Mouse (Mus musculus): ENCODE data around the gene Cacna2d3. TPM values are rescaled to one million over a fixed set of nuclear protein-coding genes. Genes with fewer than 3 reads are reported as not detected.
A peak's percentile ranks its signal among the peaks of the same experiment; 100 is the strongest.

Gene Cacna2d3
- polyA plus RNA-seq, 1 experiment from 2014 or later: 0.88 TPM

GRCm38 (mm10) chr14:29707561-29708335 is 13.9 kb downstream of the Cacna2d3 start:
- DNase-seq (ENCODE audit: extremely low spot score, low spot score): no peak
- Histone ChIP-seq H3K4me3 (no peak overlapping the region), H3K9me3 (no peaks in the 10 kb centered on the region), H3K27ac (no peak overlapping the region), H3K36me3 (replicated peaks) (no peaks in the 10 kb centered on the region), H3K27me3 (ENCODE audit: poor library complexity, severe bottlenecking) (peaks cover 29% of the 10 kb centered on the region), H3K4me1 (peaks cover 3% of the 10 kb centered on the region; the same call in 1 of the 2 replicates)
- 46% methylated on average over 18 of the region's 18 CpGs for WGBS

- no peak for DNase-seq (ENCODE audit: extremely low spot score, low spot score)
- Histone ChIP-seq H3K4me1 (peaks cover 3% of the 10 kb centered on the region; the same call in 1 of the 2 replicates), H3K27me3 (ENCODE audit: poor library complexity, severe bottlenecking) (peaks cover 15% of the 10 kb centered on the region), H3K27ac (no peak overlapping the region), H3K4me3 (no peak overlapping the region), H3K9me3 (no peaks in the 10 kb centered on the region), H3K36me3 (replicated peaks) (no peaks in the 10 kb centered on the region)
- 76% methylated on average over 5 of the region's 5 CpGs for WGBS
Observed at GRCm38 (mm10) chr14:29702762-29703161, 18.9 kb downstream of the Cacna2d3 start.

- DNase-seq (ENCODE audit: extremely low spot score, low spot score): peak; percentile 21
- WGBS: 6% methylated on average over 3 of the region's 3 CpGs
- Histone ChIP-seq H3K27me3 (ENCODE audit: poor library complexity, severe bottlenecking) (no peaks in the 10 kb centered on the region), H3K36me3 (replicated peaks) (no peaks in the 10 kb centered on the region), H3K4me1 (0 out of 2 replicates have a peak, but pooled peaks cover 3% of the 10 kb centered on the region), H3K4me3 (no peak overlapping the region), H3K27ac (no peak overlapping the region), H3K9me3 (no peaks in the 10 kb centered on the region)
Observed at GRCm38 (mm10) chr14:29696131-29696530, 25.5 kb downstream of the Cacna2d3 start.

GRCm38 (mm10) chr14:29672436-29673050 is 49.1 kb downstream of the Cacna2d3 start:
- Histone ChIP-seq H3K36me3 (replicated peaks) (no peaks in the 10 kb centered on the region), H3K27me3 (ENCODE audit: poor library complexity, severe bottlenecking) (no peaks in the 10 kb centered on the region)
- WGBS: 60% methylated on average over 1 of the region's 1 CpGs

GRCm38 (mm10) chr14:29669826-29670225 is 51.8 kb downstream of the Cacna2d3 start:
- no peak overlapping the region for H3K4me3 ChIP-seq
- H3K27me3 ChIP-seq (ENCODE audit: poor library complexity, severe bottlenecking): no peaks in the 10 kb centered on the region
- H3K27ac ChIP-seq: no peak overlapping the region
- DNase-seq (ENCODE audit: extremely low spot score, low spot score): no peak
- H3K4me1 ChIP-seq: peaks cover 8% of the 10 kb centered on the region; the same call in 1 of the 2 replicates
- no peaks in the 10 kb centered on the region for H3K36me3 ChIP-seq (replicated peaks)
- H3K9me3 ChIP-seq: no peaks in the 10 kb centered on the region
- 66% methylated on average over 5 of the region's 5 CpGs for WGBS

More at GRCm38 (mm10) chr14:29672436-29673050, 49.1 kb downstream of the Cacna2d3 start:
- Histone ChIP-seq H3K27ac (no peak overlapping the region), H3K9me3 (no peaks in the 10 kb centered on the region), H3K4me1 (peaks cover 8% of the 10 kb centered on the region; the same call in 1 of the 2 replicates), H3K4me3 (no peak overlapping the region)
- DNase-seq (ENCODE audit: extremely low spot score, low spot score): no peak

GRCm38 (mm10) chr14:29657006-29657405 is 64.7 kb downstream of the Cacna2d3 start:
- no peaks in the 10 kb centered on the region for H3K27me3 ChIP-seq (ENCODE audit: poor library complexity, severe bottlenecking)
- no peak overlapping the region for H3K4me3 ChIP-seq
- H3K9me3 ChIP-seq: no peaks in the 10 kb centered on the region
- whole genome bisulfite sequencing: 39% methylated on average over 1 of the region's 1 CpGs
- H3K27ac ChIP-seq: no peak overlapping the region
- no peaks in the 10 kb centered on the region for H3K36me3 ChIP-seq (replicated peaks)
- peak; percentile 33 for DNase-seq (ENCODE audit: extremely low spot score, low spot score)
- no peaks in the 10 kb centered on the region for H3K4me1 ChIP-seq

- 83% methylated on average over 5 of the region's 5 CpGs for WGBS
- DNase-seq (ENCODE audit: extremely low spot score, low spot score): no peak
- no peaks in the 10 kb centered on the region for H3K36me3 ChIP-seq (replicated peaks)
- H3K4me1 ChIP-seq: peaks cover 8% of the 10 kb centered on the region
- H3K4me3 ChIP-seq: no peak overlapping the region
- H3K9me3 ChIP-seq: no peaks in the 10 kb centered on the region
- H3K27me3 ChIP-seq (ENCODE audit: poor library complexity, severe bottlenecking): no peaks in the 10 kb centered on the region
- H3K27ac ChIP-seq: no peak overlapping the region
Observed at GRCm38 (mm10) chr14:29650591-29650990, 71.1 kb downstream of the Cacna2d3 start.

GRCm38 (mm10) chr14:29648721-29649120 is 72.9 kb downstream of the Cacna2d3 start:
- no peak for DNase-seq (ENCODE audit: extremely low spot score, low spot score)
- peaks cover 8% of the 10 kb centered on the region for H3K4me1 ChIP-seq

GRCm38 (mm10) chr14:29645421-29645820 is 76.2 kb downstream of the Cacna2d3 start:
- no peaks in the 10 kb centered on the region for H3K27me3 ChIP-seq (ENCODE audit: poor library complexity, severe bottlenecking)
- H3K36me3 ChIP-seq (replicated peaks): no peaks in the 10 kb centered on the region
- H3K27ac ChIP-seq: no peak overlapping the region
- 86% methylated on average over 11 of the region's 11 CpGs for WGBS
- H3K9me3 ChIP-seq: no peaks in the 10 kb centered on the region
- DNase-seq (ENCODE audit: extremely low spot score, low spot score): no peak
- no peak overlapping the region for H3K4me3 ChIP-seq
- H3K4me1 ChIP-seq: peaks cover 8% of the 10 kb centered on the region

More at GRCm38 (mm10) chr14:29648721-29649120, 72.9 kb downstream of the Cacna2d3 start:
- no peaks in the 10 kb centered on the region for H3K36me3 ChIP-seq (replicated peaks)
- no peak overlapping the region for H3K4me3 ChIP-seq
- H3K27me3 ChIP-seq (ENCODE audit: poor library complexity, severe bottlenecking): no peaks in the 10 kb centered on the region
- 61% methylated on average over 6 of the region's 6 CpGs for WGBS
- no peaks in the 10 kb centered on the region for H3K9me3 ChIP-seq
- H3K27ac ChIP-seq: peak overlapping the region; percentile 65

- Histone ChIP-seq H3K4me1 (peaks cover 4% of the 10 kb centered on the region), H3K36me3 (replicated peaks) (no peaks in the 10 kb centered on the region), H3K27me3 (ENCODE audit: poor library complexity, severe bottlenecking) (no peaks in the 10 kb centered on the region), H3K9me3 (no peaks in the 10 kb centered on the region), H3K27ac (no peak overlapping the region), H3K4me3 (no peak overlapping the region)
- 85% methylated on average over 4 of the region's 4 CpGs for WGBS
- no peak for DNase-seq (ENCODE audit: extremely low spot score, low spot score)
Observed at GRCm38 (mm10) chr14:29643217-29643616, 78.4 kb downstream of the Cacna2d3 start.

GRCm38 (mm10) chr14:29639266-29639665 is 82.4 kb downstream of the Cacna2d3 start:
- Histone ChIP-seq H3K9me3 (no peaks in the 10 kb centered on the region), H3K27me3 (ENCODE audit: poor library complexity, severe bottlenecking) (no peaks in the 10 kb centered on the region), H3K4me3 (no peak overlapping the region), H3K4me1 (peaks cover 4% of the 10 kb centered on the region), H3K36me3 (replicated peaks) (no peaks in the 10 kb centered on the region), H3K27ac (no peak overlapping the region)
- no peak for DNase-seq (ENCODE audit: extremely low spot score, low spot score)
- WGBS: 86% methylated on average over 3 of the region's 3 CpGs

GRCm38 (mm10) chr14:29628213-29628612 is 93.5 kb downstream of the Cacna2d3 start:
- Histone ChIP-seq H3K4me3 (no peak overlapping the region), H3K36me3 (replicated peaks) (no peaks in the 10 kb centered on the region), H3K27me3 (ENCODE audit: poor library complexity, severe bottlenecking) (no peaks in the 10 kb centered on the region), H3K4me1 (0 out of 2 replicates have a peak, but pooled peaks cover 2% of the 10 kb centered on the region), H3K27ac (no peak overlapping the region), H3K9me3 (no peaks in the 10 kb centered on the region)
- DNase-seq (ENCODE audit: extremely low spot score, low spot score): no peak
- WGBS: 84% methylated on average over 8 of the region's 8 CpGs

- WGBS: 84% methylated on average over 5 of the region's 5 CpGs
- no peak overlapping the region for H3K4me3 ChIP-seq
- no peaks in the 10 kb centered on the region for H3K36me3 ChIP-seq (replicated peaks)
- DNase-seq (ENCODE audit: extremely low spot score, low spot score): no peak
- no peak overlapping the region for H3K27ac ChIP-seq
- H3K4me1 ChIP-seq: peaks cover 10% of the 10 kb centered on the region; the same call in 1 of the 2 replicates
- no peaks in the 10 kb centered on the region for H3K9me3 ChIP-seq
- H3K27me3 ChIP-seq (ENCODE audit: poor library complexity, severe bottlenecking): no peaks in the 10 kb centered on the region
Observed at GRCm38 (mm10) chr14:29612436-29612835, 109.2 kb downstream of the Cacna2d3 start.

All from forebrain, embryonic 10.5 days (tissue).